Mouse (Mus musculus) frontal cortex, postnatal 10 days (tissue): ENCODE measurements around the gene Hspa12b.
A peak's percentile ranks its signal among the peaks of the same experiment; 100 is the strongest.

Experiments
- DNase-seq, 2 experiments: peaks; one replicate each; pipeline ENCODE4 v3.0.0; 2022; ENCODE audit warnings: low spot score in 2 of 2, mixed read lengths in 1 of 2

Gene Hspa12b

GRCm38 (mm10) chr2:131148353-131149253, 21.5 kb downstream of the Hspa12b start:
- no peak for DNase-seq

GRCm38 (mm10) chr2:131149254-131149578, 22.1 kb downstream of the Hspa12b start:
- no peak for DNase-seq

- DNase-seq = no peak
These were observed 25.2 kb downstream of the Hspa12b start for GRCm38 (mm10) chr2:131152166-131152730.

GRCm38 (mm10) chr2:131154036-131154435, 27.0 kb downstream of the Hspa12b start:
- no peak for DNase-seq

GRCm38 (mm10) chr2:131156987-131157386, 29.9 kb downstream of the Hspa12b start:
- DNase-seq = no peak

- no peak for DNase-seq
These were observed 32.4 kb downstream of the Hspa12b start for GRCm38 (mm10) chr2:131159491-131159910.

- peak; percentile 96 to 97 for DNase-seq
These were observed 33.0 kb downstream of the Hspa12b start, which contains the start of gene 1700037H04Rik for GRCm38 (mm10) chr2:131159938-131160581. 1700037H04Rik (minus strand) TSS chr2:131160081.

- no peak for DNase-seq
These were observed 33.6 kb downstream of the Hspa12b start for GRCm38 (mm10) chr2:131160671-131161111.

GRCm38 (mm10) chr2:131163924-131164323, 36.8 kb downstream of the Hspa12b start:
- no peak for DNase-seq

GRCm38 (mm10) chr2:131166172-131166571, 39.1 kb downstream of the Hspa12b start:
- DNase-seq = no peak

GRCm38 (mm10) chr2:131167984-131168383, 40.9 kb downstream of the Hspa12b start:
- no peak for DNase-seq

- no peak for DNase-seq
These were observed 41.8 kb downstream of the Hspa12b start for GRCm38 (mm10) chr2:131168914-131169313.

GRCm38 (mm10) chr2:131170936-131171335, 43.9 kb downstream of the Hspa12b start:
- DNase-seq = no peak

GRCm38 (mm10) chr2:131171401-131172104, 44.5 kb downstream of the Hspa12b start:
- peak in 1 of 2 experiments; percentile 66 for DNase-seq

- DNase-seq = no peak
These were observed 45.2 kb downstream of the Hspa12b start for GRCm38 (mm10) chr2:131172322-131172721.

GRCm38 (mm10) chr2:131174700-131175099, 47.6 kb downstream of the Hspa12b start:
- peak in 1 of 2 experiments; percentile 63 for DNase-seq

GRCm38 (mm10) chr2:131175286-131175944, 48.3 kb downstream of the Hspa12b start:
- DNase-seq = no peak

- no peak for DNase-seq
These were observed 48.8 kb downstream of the Hspa12b start for GRCm38 (mm10) chr2:131175945-131176309.

- no peak for DNase-seq
These were observed 49.4 kb downstream of the Hspa12b start for GRCm38 (mm10) chr2:131176491-131176890.

- no peak for DNase-seq
These were observed 50.9 kb downstream of the Hspa12b start for GRCm38 (mm10) chr2:131177932-131178331.

- DNase-seq = peak in 1 of 2 experiments; percentile 27
These were observed 51.8 kb downstream of the Hspa12b start for GRCm38 (mm10) chr2:131178828-131179245.
